Mouse (Mus musculus) lung, adult 2 months (tissue): ENCODE data around the gene Ldlrad3. TPM values are rescaled to one million over a fixed set of nuclear protein-coding genes. Genes with fewer than 3 reads are reported as not detected.

ENCODE experiments used
- DNase-seq: peaks from one replicate; pipeline ENCODE4 v3.0.0; 2022
- H3K4me1 ChIP-seq: fragments of 200-500 bp; 2 replicates; pipeline ENCODE4 v1.6.1; 2011; ENCODE audit warnings: low read length; ENCODE audit not compliant: control insufficient read depth, insufficient read depth
- H3K4me3 ChIP-seq: fragments of 200-500 bp; replicated peaks from 2 replicates; pipeline ENCODE3; 2011; ENCODE audit warnings: low read depth, mild to moderate bottlenecking, control low read depth, low read length; ENCODE audit errors: extremely low read depth
- CTCF ChIP-seq: fragments of 200-500 bp; IDR thresholded peaks from 2 replicates; pipeline ENCODE4 v1.5.1; 2011; ENCODE audit warnings: mild to moderate bottlenecking, low read length, control low read depth; ENCODE audit not compliant: insufficient read depth
- POLR2A ChIP-seq: fragments of 200-500 bp; IDR thresholded peaks from 2 replicates; pipeline ENCODE4 v1.6.1; 2011; ENCODE audit warnings: low read depth, mild to moderate bottlenecking, control low read depth, low read length, borderline replicate concordance; ENCODE audit errors: extremely low read depth
- WGBS: fragments of 180-500 bp; shearing (Covaris S2); methylation state at CpG from one replicate; pipeline ENCODE4 v1.1.7; 2018; 5-methylcytosine and 5-hydroxymethylcytosine counted together
- polyA plus RNA-seq: library from polyadenylated mRNA; depleted of rRNA; stranded (reverse); fragments of >200 nt; gene quantifications from 2 replicates; pipeline ENCODE4 v1.2.3, GENCODE M21; 2012

Ldlrad3 gene
- polyA plus RNA-seq, 1 experiment, result 14.6 TPM

DNA sequence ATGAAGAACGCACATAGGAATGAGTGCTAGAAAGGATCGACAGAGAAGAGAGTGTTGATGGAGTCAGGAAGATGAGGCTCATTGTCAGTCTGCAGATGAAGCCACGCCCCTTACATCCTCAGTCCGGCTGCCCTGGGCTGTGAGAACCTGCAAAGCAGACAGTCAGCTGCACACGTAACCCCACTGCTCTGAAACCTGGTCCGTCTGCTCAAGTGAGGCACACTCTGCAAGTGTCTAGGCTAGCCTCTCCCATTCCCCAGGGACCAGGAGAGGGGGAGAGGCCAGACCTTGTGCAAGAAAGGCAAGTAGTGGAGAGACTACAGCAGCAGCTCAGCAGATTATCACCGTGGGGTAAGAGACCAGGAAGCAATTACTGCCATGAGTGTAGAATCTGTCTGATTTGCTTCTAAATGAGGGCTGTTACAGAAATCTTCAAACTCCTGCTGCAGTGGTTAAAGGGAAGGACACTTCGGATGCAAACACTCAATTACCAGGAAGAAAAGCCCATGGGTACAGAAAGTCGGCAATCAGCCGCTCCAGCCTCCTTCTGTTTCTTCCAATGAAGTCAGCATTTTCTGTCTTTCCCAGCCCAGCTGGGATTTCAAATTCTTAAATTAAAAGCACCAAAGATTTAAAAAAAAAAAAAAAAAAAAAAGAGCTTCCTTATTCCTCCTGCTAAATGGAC is 136.2 kb downstream of the Ldlrad3 start:
- 47% methylated on average over 10 of the region's 10 CpGs for WGBS
- Histone ChIP-seq H3K4me1 (no peaks in the 10 kb centered on the region), H3K4me3 (no peak overlapping the region)
- no peak for TF ChIP-seq POLR2A
- TF ChIP-seq CTCF, result no peak
- DNase-seq, result no peak

GRCm38 (mm10) chr2:102048296-102049175 is 137.6 kb downstream of the Ldlrad3 start:
- Histone ChIP-seq H3K4me3 (no peak overlapping the region), H3K4me1 (no peaks in the 10 kb centered on the region)
- no peak for DNase-seq
- TF ChIP-seq POLR2A, result no peak
- TF ChIP-seq CTCF, result no peak
- WGBS, result 81% methylated on average over 16 of the region's 16 CpGs

DNA sequence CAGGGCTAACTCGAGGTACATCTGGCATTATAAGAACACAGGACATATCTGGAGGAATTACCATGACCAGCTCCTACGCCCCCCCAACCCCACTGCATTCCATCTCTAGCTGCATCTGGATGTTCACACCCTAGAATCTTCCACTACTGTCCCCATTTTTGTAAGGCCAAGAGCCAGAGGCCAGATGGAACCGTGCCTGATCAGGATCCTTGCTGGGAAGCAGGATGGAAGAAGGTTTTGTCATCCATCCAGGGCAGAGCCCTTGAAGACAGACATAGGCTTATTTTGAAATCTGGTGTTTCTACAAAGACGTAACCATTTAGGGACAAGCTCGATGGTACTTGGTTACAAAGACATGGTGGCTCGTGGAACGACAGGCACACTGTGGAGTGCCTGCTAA is 139.7 kb downstream of the Ldlrad3 start:
- H3K4me3 ChIP-seq, result no peak overlapping the region
- no peaks in the 10 kb centered on the region for H3K4me1 ChIP-seq
- DNase-seq, result no peak
- TF ChIP-seq POLR2A, result no peak
- TF ChIP-seq CTCF, result no peak
- 92% methylated on average over 7 of the region's 7 CpGs for WGBS

- DNase-seq, result no peak
- Histone ChIP-seq H3K4me1 (peaks cover 3% of the 10 kb centered on the region; the same call in 1 of the 2 replicates), H3K4me3 (no peak overlapping the region)
- TF ChIP-seq POLR2A (no peak), CTCF (no peak)
- 94% methylated on average over 5 of the region's 5 CpGs for WGBS
These were observed 145.7 kb downstream of the Ldlrad3 start for GRCm38 (mm10) chr2:102040456-102040855.

DNA sequence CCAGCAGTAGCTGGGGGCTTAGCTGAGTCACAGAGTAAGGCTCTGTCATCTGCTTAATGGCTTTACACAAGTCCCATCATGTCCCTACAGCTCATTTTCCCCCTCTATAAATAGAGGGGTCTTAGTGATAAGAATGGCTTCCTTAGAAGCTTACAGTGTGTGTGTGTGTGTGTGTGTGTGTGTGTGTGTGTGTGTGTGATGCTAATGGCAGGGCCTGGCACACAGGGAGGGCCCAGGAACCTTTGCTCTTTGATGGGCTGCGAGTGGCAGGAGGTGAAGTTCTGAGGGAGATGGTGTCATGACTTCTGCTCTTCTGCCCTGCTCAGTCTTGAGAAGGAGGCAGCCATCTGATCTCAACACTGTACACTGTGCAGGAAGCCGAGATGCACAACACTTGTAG is 146.2 kb downstream of the Ldlrad3 start:
- 82% methylated on average over 2 of the region's 2 CpGs for WGBS
- H3K4me1 ChIP-seq, result peaks cover 3% of the 10 kb centered on the region; the same call in 1 of the 2 replicates
- DNase-seq, result no peak
- TF ChIP-seq POLR2A, result no peak
- TF ChIP-seq CTCF, result no peak
- H3K4me3 ChIP-seq, result no peak overlapping the region

DNA sequence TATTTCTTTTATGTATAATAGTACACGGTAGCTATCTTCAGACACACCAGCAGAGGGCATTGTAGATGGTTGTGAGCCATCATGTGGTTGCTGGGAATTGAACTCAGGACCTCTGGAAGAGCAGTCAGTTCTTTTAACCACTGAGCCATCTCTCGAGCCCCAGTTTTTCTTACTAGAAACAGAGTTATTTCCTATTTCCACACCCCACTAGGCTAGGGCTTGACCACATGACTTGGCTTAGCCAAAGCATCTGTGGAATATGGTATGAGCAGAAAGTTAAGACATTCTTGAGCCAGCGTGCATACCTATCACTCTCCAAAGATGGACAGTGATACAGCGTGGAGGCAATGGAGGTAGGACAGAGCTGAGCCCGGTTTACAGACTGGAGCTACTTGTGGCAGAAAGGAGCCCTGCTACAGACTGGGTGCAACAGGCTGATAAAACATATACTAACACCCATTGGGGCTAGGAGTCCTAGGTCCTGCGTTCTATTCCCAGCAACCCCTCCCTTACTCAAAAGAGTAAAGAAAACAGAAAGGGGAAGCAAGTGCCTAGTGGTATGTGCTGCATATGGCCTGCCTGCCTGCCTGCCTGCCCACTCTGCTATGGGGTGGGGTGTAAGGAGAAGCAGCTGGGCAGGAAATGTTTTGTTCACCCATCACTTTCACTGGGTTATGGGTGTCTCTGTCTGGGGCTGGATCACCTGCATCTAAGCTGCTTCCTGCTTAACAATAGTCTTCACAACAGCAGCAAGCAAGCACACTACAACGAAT is 147.1 kb downstream of the Ldlrad3 start:
- WGBS, result 63% methylated on average over 7 of the region's 7 CpGs
- Histone ChIP-seq H3K4me1 (peaks cover 3% of the 10 kb centered on the region; the same call in 1 of the 2 replicates), H3K4me3 (no peak overlapping the region)
- DNase-seq, result no peak
- TF ChIP-seq CTCF (no peak), POLR2A (no peak)

- H3K4me1 ChIP-seq, result peaks cover 3% of the 10 kb centered on the region; the same call in 1 of the 2 replicates
- TF ChIP-seq POLR2A, result no peak
- no peak for TF ChIP-seq CTCF
- DNase-seq, result no peak
- WGBS, result 54% methylated on average over 10 of the region's 10 CpGs
- no peak overlapping the region for H3K4me3 ChIP-seq
These were observed 147.8 kb downstream of the Ldlrad3 start for GRCm38 (mm10) chr2:102038229-102038894.

- peaks cover 3% of the 10 kb centered on the region; the same call in 1 of the 2 replicates for H3K4me1 ChIP-seq
- WGBS, result 56% methylated on average over 18 of the region's 18 CpGs
- no peak for TF ChIP-seq CTCF
- no peak for DNase-seq
- H3K4me3 ChIP-seq, result no peak overlapping the region
These were observed 149.3 kb downstream of the Ldlrad3 start for GRCm38 (mm10) chr2:102036665-102037511.

DNA sequence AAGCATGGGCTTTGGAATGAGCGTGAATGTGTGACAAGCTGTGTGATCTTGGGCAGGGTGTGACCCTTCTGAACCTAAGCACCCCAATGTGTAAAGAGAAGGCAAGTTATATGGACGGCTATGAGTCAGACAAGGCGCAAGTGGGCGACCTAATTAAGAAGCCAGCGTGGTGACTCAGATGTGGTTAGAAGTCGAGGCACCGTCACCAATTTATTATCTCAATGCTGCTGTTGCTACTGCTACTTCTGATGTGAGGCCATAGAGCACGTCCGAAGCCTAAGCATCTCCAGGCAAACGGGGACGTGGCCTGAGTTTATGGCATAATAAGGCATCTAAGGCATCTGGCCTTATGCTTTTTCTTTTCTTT is 151.7 kb downstream of the Ldlrad3 start:
- TF ChIP-seq POLR2A (no peak), CTCF (no peak)

More for the DNA sequence above, 151.7 kb downstream of the Ldlrad3 start:
- 78% methylated on average over 11 of the region's 11 CpGs for WGBS
- no peak for DNase-seq
- Histone ChIP-seq H3K4me1 (peaks cover 3% of the 10 kb centered on the region; the same call in 1 of the 2 replicates), H3K4me3 (no peak overlapping the region)
